Mouse (Mus musculus) neural tube, embryonic 12.5 days (tissue): ENCODE data around the gene Ppm1m. TPM values are rescaled to one million over a fixed set of nuclear protein-coding genes. Genes with fewer than 3 reads are reported as not detected.

ENCODE experiments used
- ATAC-seq: fragments of 200-750 bp; cut with Nextera tagmentation; 2 replicates; pipeline ENCODE4 v1.8.0; 2017; ENCODE audit warnings: low read depth, mild to moderate bottlenecking, moderate TSS enrichment, moderate library complexity; ENCODE audit not compliant: low FRiP score
- H3K27ac ChIP-seq: fragments of 300-500 bp; sonication (generic); 2 replicates; pipeline ENCODE4 v1.5.1; 2016
- H3K27me3 ChIP-seq: fragments of 300-500 bp; sonication (generic); replicated peaks from 2 replicates; pipeline ENCODE4 v1.6.1; 2016; ENCODE audit warnings: mild to moderate bottlenecking
- H3K36me3 ChIP-seq: fragments of 300-500 bp; sonication (generic); 2 replicates; pipeline ENCODE4 v1.6.1; 2016; ENCODE audit warnings: mild to moderate bottlenecking
- H3K4me1 ChIP-seq: fragments of 300-500 bp; sonication (generic); 2 replicates; pipeline ENCODE4 v1.6.1; 2016
- H3K4me2 ChIP-seq: fragments of 300-500 bp; sonication (generic); replicated peaks from 2 replicates; pipeline ENCODE4 v1.6.1; 2016; ENCODE audit warnings: mild to moderate bottlenecking
- H3K4me3 ChIP-seq: fragments of 300-500 bp; sonication (generic); 2 replicates; pipeline ENCODE4 v1.5.1; 2016
- H3K9ac ChIP-seq: fragments of 300-500 bp; sonication (generic); 2 replicates; pipeline ENCODE4 v1.6.1; 2016; ENCODE audit warnings: mild to moderate bottlenecking
- H3K9me3 ChIP-seq: fragments of 300-500 bp; sonication (generic); 2 replicates; pipeline ENCODE4 v1.6.1; 2016; ENCODE audit warnings: mild to moderate bottlenecking
- WGBS: fragments of 180-500 bp; shearing (Covaris S2); methylation state at CpG from one replicate; pipeline ENCODE4 v1.1.7; 2016; 5-methylcytosine and 5-hydroxymethylcytosine counted together
- polyA plus RNA-seq: library from polyadenylated mRNA; unstranded; fragments of >200 nt; fragmentation: Nextera tagmentation; extraction: Ambion mirVana; gene quantifications from 2 replicates; pipeline ENCODE4 v1.2.1, GENCODE M21; 2016

Gene Ppm1m
- polyA plus RNA-seq, 1 experiment from 2014 or later, result 32.9 TPM

- ATAC-seq, result no peak
- H3K4me2 ChIP-seq, result no peak overlapping the region
- H3K36me3 ChIP-seq, result peaks cover 30% of the 10 kb centered on the region
- no peak overlapping the region for H3K4me3 ChIP-seq
- H3K9ac ChIP-seq, result no peak overlapping the region
- WGBS, result 84% methylated on average over 6 of the region's 6 CpGs
- H3K27ac ChIP-seq, result no peak overlapping the region
- H3K4me1 ChIP-seq, result peaks cover 12% of the 10 kb centered on the region
- H3K27me3 ChIP-seq, result no peaks in the 10 kb centered on the region
- no peaks in the 10 kb centered on the region for H3K9me3 ChIP-seq
These were observed 16.0 kb upstream of the Ppm1m start for GRCm38 (mm10) chr9:106215341-106216125.

GRCm38 (mm10) chr9:106212594-106212981 is 13.0 kb upstream of the Ppm1m start:
- H3K9ac ChIP-seq, result no peak overlapping the region
- no peak overlapping the region; the same call in 1 of the 2 replicates for H3K4me2 ChIP-seq
- H3K27me3 ChIP-seq, result no peaks in the 10 kb centered on the region
- WGBS, result 87% methylated on average over 12 of the region's 12 CpGs
- H3K9me3 ChIP-seq, result no peaks in the 10 kb centered on the region
- no peak overlapping the region for H3K27ac ChIP-seq
- H3K36me3 ChIP-seq, result peaks cover 30% of the 10 kb centered on the region
- no peak for ATAC-seq
- H3K4me3 ChIP-seq, result no peak overlapping the region
- peaks cover 12% of the 10 kb centered on the region for H3K4me1 ChIP-seq

GRCm38 (mm10) chr9:106211680-106212593 is 12.4 kb upstream of the Ppm1m start:
- H3K27ac ChIP-seq, result no peak overlapping the region; the same call in 1 of the 2 replicates
- peaks cover 12% of the 10 kb centered on the region for H3K4me1 ChIP-seq
- no peaks in the 10 kb centered on the region for H3K27me3 ChIP-seq
- WGBS, result 18% methylated on average over 37 of the region's 37 CpGs
- H3K4me3 ChIP-seq, result peak overlapping the region; percentile 15
- peaks cover 30% of the 10 kb centered on the region for H3K36me3 ChIP-seq
- peak overlapping the region; percentile 38; the same call in 1 of the 2 replicates for H3K9ac ChIP-seq
- H3K9me3 ChIP-seq, result no peaks in the 10 kb centered on the region
- peak; percentile 86 for ATAC-seq
- peak overlapping the region; percentile 59 for H3K4me2 ChIP-seq

- Histone ChIP-seq H3K27me3 (no peaks in the 10 kb centered on the region), H3K27ac (no peak overlapping the region), H3K4me2 (peak overlapping the region; percentile 59), H3K4me3 (no peak overlapping the region), H3K36me3 (peaks cover 30% of the 10 kb centered on the region), H3K9ac (peak overlapping the region; percentile 38; the same call in 1 of the 2 replicates), H3K9me3 (no peaks in the 10 kb centered on the region), H3K4me1 (peaks cover 12% of the 10 kb centered on the region)
- 33% methylated on average over 9 of the region's 9 CpGs for WGBS
- 0 out of 2 replicates have a peak, but pooled peaks have one; percentile 30 for ATAC-seq
These were observed 11.5 kb upstream of the Ppm1m start for GRCm38 (mm10) chr9:106210853-106211609.

GRCm38 (mm10) chr9:106209954-106210353 is 10.4 kb upstream of the Ppm1m start:
- H3K9ac ChIP-seq, result no peak overlapping the region
- no peak for ATAC-seq
- H3K36me3 ChIP-seq, result peaks cover 27% of the 10 kb centered on the region
- H3K4me2 ChIP-seq, result no peak overlapping the region
- no peaks in the 10 kb centered on the region for H3K27me3 ChIP-seq
- no peak overlapping the region for H3K4me3 ChIP-seq
- H3K4me1 ChIP-seq, result peaks cover 16% of the 10 kb centered on the region
- no peak overlapping the region for H3K27ac ChIP-seq
- 94% methylated on average over 4 of the region's 4 CpGs for WGBS
- no peaks in the 10 kb centered on the region for H3K9me3 ChIP-seq

GRCm38 (mm10) chr9:106208181-106208580 is 8.6 kb upstream of the Ppm1m start:
- Histone ChIP-seq H3K36me3 (peaks cover 10% of the 10 kb centered on the region), H3K4me1 (peaks cover 33% of the 10 kb centered on the region), H3K27ac (no peak overlapping the region), H3K4me2 (no peak overlapping the region), H3K9me3 (no peaks in the 10 kb centered on the region), H3K27me3 (no peaks in the 10 kb centered on the region), H3K9ac (no peak overlapping the region), H3K4me3 (no peak overlapping the region)
- no peak for ATAC-seq
- 78% methylated on average over 5 of the region's 5 CpGs for WGBS

GRCm38 (mm10) chr9:106206515-106206914 is 7.0 kb upstream of the Ppm1m start:
- H3K36me3 ChIP-seq, result no peaks in the 10 kb centered on the region
- peaks cover 26% of the 10 kb centered on the region for H3K4me1 ChIP-seq
- no peaks in the 10 kb centered on the region for H3K9me3 ChIP-seq
- no peaks in the 10 kb centered on the region for H3K27me3 ChIP-seq
- no peak for ATAC-seq
- no peak overlapping the region for H3K4me3 ChIP-seq
- 82% methylated on average over 2 of the region's 2 CpGs for WGBS
- no peak overlapping the region for H3K9ac ChIP-seq
- H3K27ac ChIP-seq, result no peak overlapping the region
- no peak overlapping the region for H3K4me2 ChIP-seq

GRCm38 (mm10) chr9:106205713-106206290 is 6.3 kb upstream of the Ppm1m start:
- H3K36me3 ChIP-seq, result no peaks in the 10 kb centered on the region
- ATAC-seq, result no peak
- no peak overlapping the region for H3K27ac ChIP-seq
- WGBS, result 83% methylated on average over 7 of the region's 7 CpGs
- no peak overlapping the region for H3K4me2 ChIP-seq
- H3K27me3 ChIP-seq, result no peaks in the 10 kb centered on the region
- H3K9ac ChIP-seq, result no peak overlapping the region
- H3K4me3 ChIP-seq, result no peak overlapping the region
- no peaks in the 10 kb centered on the region for H3K9me3 ChIP-seq
- H3K4me1 ChIP-seq, result peaks cover 21% of the 10 kb centered on the region

- H3K4me2 ChIP-seq, result peak overlapping the region; percentile 70
- no peaks in the 10 kb centered on the region for H3K9me3 ChIP-seq
- H3K4me3 ChIP-seq, result peak overlapping the region; percentile 66; the same call in 1 of the 2 replicates
- no peaks in the 10 kb centered on the region for H3K36me3 ChIP-seq
- H3K4me1 ChIP-seq, result peaks cover 25% of the 10 kb centered on the region
- peak overlapping the region; percentile 76 for H3K9ac ChIP-seq
- 77% methylated on average over 7 of the region's 7 CpGs for WGBS
- no peaks in the 10 kb centered on the region for H3K27me3 ChIP-seq
- ATAC-seq, result no peak
- peak overlapping the region; percentile 10; the same call in 1 of the 2 replicates for H3K27ac ChIP-seq
These were observed 4.7 kb upstream of the Ppm1m start for GRCm38 (mm10) chr9:106203990-106204851.

GRCm38 (mm10) chr9:106202819-106203636 is 3.5 kb upstream of the Ppm1m start, which contains the start of gene Twf2:
TSS of gene Twf2 (plus strand) at chr9:106203108.
- peak within 1 kb of the TSS; percentile 66 for H3K4me3 ChIP-seq
- no peaks in the 10 kb centered on the region for H3K9me3 ChIP-seq
- H3K9ac ChIP-seq, result peak within 1 kb of the TSS; percentile 76
- peak within 1 kb of the TSS; percentile 10; the same call in 1 of the 2 replicates for H3K27ac ChIP-seq
- H3K4me2 ChIP-seq, result peak within 1 kb of the TSS; percentile 70
- peaks cover 36% of the 10 kb centered on the region for H3K4me1 ChIP-seq
- H3K27me3 ChIP-seq, result no peaks in the 10 kb centered on the region
- ATAC-seq, result peak; percentile 80
- H3K36me3 ChIP-seq, result no peaks in the 10 kb centered on the region
- 2% methylated on average over 61 of the region's 61 CpGs for WGBS
